Mouse (Mus musculus) mouse embryonic stem cell (cell line): Measurements from ENCODE around the gene Lamtor3.
"Not testable (repeated sequence)": the region's sequence is repeated elsewhere in the genome, so short reads cannot be mapped to it uniquely, and the experiment has no call there.

ENCODE experiments used
- in situ Hi-C, 2 experiments: fragments of 300-500 bp; cut with MboI; formaldehyde crosslinking; loops; 1 replicate in 1 of 2; 3 replicates in 1 of 2; pipeline ENCODE4 v1.14.3; 2019 to 2020; ENCODE audit warnings: low sequenced_read_pairs in 2 of 2, low pct_unique_long_range_greater_than_20kb in 1 of 2, mixed read lengths in 1 of 2; ENCODE audit not compliant: unreplicated experiment in 1 of 2

Gene Lamtor3

GRCm38 (mm10) chr3:137954256-137954916 lies 36.1 kb downstream of the Lamtor3 start:
- in situ Hi-C loops, result no loop called here

DNA sequence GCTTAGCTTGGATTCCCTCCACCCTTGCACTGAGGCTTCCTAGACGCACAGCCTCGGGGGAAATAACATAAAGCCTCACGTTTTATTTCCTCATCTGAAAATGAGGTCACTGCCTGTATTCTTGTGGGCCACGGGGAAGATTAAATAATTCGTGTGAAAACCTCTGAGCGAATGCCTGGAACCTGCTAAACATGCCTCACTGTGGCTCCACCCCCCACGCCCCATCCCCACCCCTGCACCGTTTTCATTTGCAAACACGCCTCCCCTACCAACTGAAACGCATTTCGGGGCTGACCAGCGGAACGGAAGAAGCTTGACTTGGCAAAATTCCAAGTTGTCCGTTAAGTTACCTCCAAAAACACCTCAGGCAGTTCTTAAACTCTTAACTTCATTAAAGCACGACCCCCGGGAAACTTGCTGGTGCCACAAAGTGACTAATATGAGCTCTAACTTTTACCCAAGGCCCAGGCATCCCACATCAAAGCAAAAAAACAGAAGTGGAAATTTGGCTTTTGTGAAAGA lies 37.3 kb downstream of the Lamtor3 start:
- in situ Hi-C loops, result no loop called here

GRCm38 (mm10) chr3:137957864-137958263 lies 39.6 kb downstream of the Lamtor3 start:
- in situ Hi-C loops, result no loop called here

GRCm38 (mm10) chr3:137958352-137958751 lies 40.0 kb downstream of the Lamtor3 start:
- in situ Hi-C loops, result no loop called here

DNA sequence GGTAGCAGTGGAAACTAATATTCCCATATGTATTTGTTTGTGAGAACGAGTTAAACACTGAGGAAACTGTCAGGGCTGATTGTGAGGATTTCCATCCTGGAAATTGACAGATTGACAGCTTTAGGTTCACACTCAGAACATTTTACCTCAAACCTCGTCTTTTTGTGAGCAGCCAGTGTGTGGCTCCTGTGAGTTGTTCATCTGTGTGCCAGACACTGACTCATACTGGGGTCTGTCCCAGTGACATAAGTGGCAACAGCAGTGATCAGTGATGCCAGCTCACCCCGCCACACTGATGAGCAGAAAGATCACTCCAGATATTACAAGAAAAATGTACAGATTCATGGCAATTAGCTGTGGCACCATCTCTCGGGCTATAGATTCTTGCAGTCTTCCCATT lies 41.1 kb downstream of the Lamtor3 start:
- in situ Hi-C loops, result no loop called here

GRCm38 (mm10) chr3:137961736-137962385 lies 43.6 kb downstream of the Lamtor3 start:
- in situ Hi-C loops, result no loop called here

- in situ Hi-C loops, result no loop called here
These were observed 45.2 kb downstream of the Lamtor3 start for GRCm38 (mm10) chr3:137963508-137963907.

GRCm38 (mm10) chr3:137964014-137964413 lies 45.7 kb downstream of the Lamtor3 start:
- in situ Hi-C loops, result not testable (repeated sequence)

GRCm38 (mm10) chr3:137968105-137968819 lies 50.0 kb downstream of the Lamtor3 start:
- in situ Hi-C loops, result no loop called here

GRCm38 (mm10) chr3:137968820-137969486 lies 50.6 kb downstream of the Lamtor3 start:
- in situ Hi-C loops, result no loop called here

GRCm38 (mm10) chr3:137969951-137970350 lies 51.6 kb downstream of the Lamtor3 start:
- in situ Hi-C loops, result no loop called here

- in situ Hi-C loops, result no loop called here
These were observed 53.9 kb downstream of the Lamtor3 start for GRCm38 (mm10) chr3:137972224-137972623.

DNA sequence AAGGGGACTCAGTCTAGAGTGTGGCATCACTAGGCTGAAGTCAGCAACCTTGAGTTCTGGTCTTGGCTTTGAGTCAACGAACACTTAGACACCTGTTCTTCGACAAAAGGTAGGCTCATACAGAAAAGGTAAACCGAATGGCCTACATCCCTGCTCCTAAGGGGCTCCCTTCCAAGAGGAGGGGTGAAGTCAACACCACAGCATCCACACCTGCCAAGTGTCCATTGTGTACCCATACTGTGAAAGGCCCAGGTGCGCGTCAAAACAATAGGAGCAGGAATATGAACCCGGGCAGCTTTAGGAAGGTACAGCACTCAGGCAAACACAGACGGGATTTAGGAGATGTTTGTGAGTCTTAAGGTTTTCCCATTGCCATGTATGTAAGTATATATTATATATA lies 54.7 kb downstream of the Lamtor3 start:
- in situ Hi-C loops, result no loop called here

- in situ Hi-C loops, result no loop called here
These were observed 56.0 kb downstream of the Lamtor3 start for GRCm38 (mm10) chr3:137974306-137974705.

- in situ Hi-C loops, result no loop called here
These were observed 57.1 kb downstream of the Lamtor3 start for GRCm38 (mm10) chr3:137975435-137975834.

GRCm38 (mm10) chr3:137975856-137976423 lies 57.6 kb downstream of the Lamtor3 start:
- in situ Hi-C loops, result no loop called here

DNA sequence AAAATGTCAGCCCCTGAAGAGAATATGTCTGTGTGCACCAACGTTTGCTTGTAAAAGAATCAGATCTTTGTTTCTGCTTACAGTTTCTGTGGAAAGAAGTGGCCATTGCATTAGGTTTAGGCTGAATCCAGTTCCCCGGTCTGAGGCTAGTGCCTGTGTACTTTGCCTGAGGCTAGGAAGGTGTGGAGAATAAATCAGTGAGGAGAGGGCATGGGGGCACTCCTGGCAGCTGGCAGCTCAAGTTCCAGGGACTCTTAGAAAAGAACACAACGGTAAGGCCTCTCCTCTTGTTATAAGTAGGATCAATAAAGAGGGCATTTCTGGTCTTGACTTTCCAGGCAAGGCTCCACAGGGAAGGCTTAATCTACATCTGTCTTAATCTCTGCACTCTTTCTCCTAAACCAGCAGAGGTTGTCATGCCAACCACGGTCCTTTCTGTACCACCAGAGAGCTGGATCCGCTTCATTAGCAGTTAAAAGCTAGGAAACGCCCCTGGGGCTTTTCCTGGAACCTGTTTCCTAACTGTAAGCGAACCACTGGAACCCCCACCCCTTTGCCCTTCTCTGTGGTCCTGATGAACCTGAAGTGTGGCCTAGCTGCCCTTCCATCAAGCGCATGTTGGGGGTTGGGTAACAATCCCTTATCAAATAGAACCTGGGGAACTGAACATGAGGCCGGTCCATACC lies 58.8 kb downstream of the Lamtor3 start:
- in situ Hi-C loops, result no loop called here

- in situ Hi-C loops, result no loop called here
These were observed 59.3 kb downstream of the Lamtor3 start for GRCm38 (mm10) chr3:137977629-137978041.
